Mouse (Mus musculus): ENCODE data around the gene Spg20. TPM values are rescaled to one million over a fixed set of nuclear protein-coding genes. Genes with fewer than 3 reads are reported as not detected.

The Spg20 gene
- 10 to 100 TPM; 16.8 to 20.1 TPM for polyA plus RNA-seq (2017; shearing (Covaris generic))

DNA sequence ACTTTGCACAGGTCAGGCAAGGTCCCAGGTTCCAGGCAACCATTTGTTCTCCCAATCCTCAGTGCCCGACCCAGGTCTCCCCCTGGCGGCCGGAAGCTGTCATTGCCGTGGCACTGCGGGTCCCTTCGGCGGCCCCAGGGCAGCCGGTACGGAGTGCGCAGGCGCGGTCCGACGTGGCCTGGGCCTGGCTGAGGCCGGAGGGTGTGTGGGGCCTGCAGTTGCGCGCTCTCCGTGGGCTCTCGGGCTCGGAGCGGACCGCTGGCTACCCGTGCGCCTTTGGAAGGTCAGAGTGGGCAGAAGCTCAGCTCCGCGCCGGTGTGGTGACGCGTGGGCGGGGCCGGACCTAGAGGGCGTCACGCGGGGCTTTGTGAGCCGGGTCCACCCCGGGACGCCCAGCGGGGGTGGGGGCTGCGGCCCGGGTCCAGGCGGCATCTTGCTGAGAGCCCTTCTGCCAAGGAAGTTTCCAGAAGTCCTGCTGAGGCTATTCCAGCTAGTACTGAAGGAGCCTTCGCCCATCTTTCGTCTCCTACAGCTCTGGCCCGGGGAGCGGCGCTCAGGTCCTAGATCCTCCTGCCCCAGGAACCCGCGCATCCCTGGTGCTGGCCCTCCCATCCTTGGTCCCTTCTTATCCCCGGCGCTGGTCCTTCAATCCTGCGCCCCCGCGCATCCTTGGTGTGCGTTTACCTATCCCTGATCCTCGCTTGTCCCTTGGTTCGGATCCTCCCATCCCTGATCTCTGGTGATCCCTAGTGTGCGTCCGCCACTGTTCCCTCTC, at the start of gene Spg20:
TSS of gene Spg20 (plus strand) at position 174 of the 775 bp plus-strand sequence.

DNA sequence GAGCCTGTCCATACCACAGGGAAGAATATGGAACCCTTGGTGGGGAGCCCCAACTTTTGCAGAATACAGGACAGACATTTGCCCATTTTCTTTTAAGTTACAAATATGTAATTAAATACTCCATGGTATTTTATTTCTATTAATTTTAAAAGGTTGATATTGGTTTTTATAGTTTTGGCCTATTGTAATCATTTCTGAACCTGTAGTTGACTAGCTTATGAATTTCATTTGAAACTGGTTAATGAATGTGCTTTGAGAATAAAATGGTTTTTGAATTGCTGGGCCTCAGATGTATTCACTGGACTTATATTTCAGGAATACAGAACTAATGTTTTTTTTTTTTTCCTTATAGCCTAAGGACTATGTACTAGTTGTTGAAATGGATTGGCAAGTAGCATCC, 25.1 kb downstream of the Spg20 start, which contains the start of gene Ccdc169:
TSS of gene Ccdc169 (plus strand) at position 301 of the 400 bp plus-strand sequence.

DNA sequence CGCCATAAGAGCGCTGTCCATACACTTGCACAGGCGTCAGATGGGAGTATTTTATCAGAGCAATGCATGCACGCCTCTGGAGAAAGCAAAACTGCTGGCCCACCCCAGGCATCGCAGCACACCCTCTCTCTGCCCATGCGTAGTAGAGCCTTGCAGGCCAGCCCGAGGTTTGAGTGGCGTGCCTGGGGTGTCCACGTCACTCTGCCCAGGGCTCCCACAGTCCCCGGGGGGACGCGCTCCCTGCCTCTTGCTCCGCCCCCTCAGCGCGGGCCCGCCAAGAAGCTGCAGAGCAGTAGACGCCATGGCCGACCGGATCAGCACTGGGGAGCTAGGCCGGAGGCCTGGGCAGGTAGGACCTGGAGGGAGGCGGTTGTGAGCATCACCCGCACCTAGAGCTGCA, 69.9 kb downstream of the Spg20 start, which contains the start of gene Sohlh2:
TSS of gene Sohlh2 (plus strand) at position 263 of the 400 bp plus-strand sequence.

Other genes with a start within 250 kb of the Spg20 start
- under 1 TPM in 1 of 2 experiments, not detected in 1; 0.11 TPM for gene Sertm1, start 196.2 kb upstream of the Spg20 start, polyA plus RNA-seq (2017; shearing (Covaris generic))
- gene Ccna1, start 56.6 kb upstream of the Spg20 start, polyA plus RNA-seq (2017; shearing (Covaris generic)), result under 1 TPM in 1 of 2 experiments, not detected in 1; 0.16 TPM
- under 1 TPM in 1 of 2 experiments, not detected in 1; 0.43 TPM for gene Ccdc169, start 25.2 kb downstream of the Spg20 start, polyA plus RNA-seq (2017; shearing (Covaris generic))
- under 1 TPM in 1 of 2 experiments, not detected in 1; 0.10 TPM for gene Sohlh2, start 69.9 kb downstream of the Spg20 start, polyA plus RNA-seq (2017; shearing (Covaris generic))
- gene Dclk1, start 130.3 kb downstream of the Spg20 start, polyA plus RNA-seq (2017; shearing (Covaris generic)), result under 1 TPM; 0.25 to 0.92 TPM